Mouse (Mus musculus): ENCODE results near the gene Ano10. TPM values are rescaled to one million over a fixed set of nuclear protein-coding genes. Genes with fewer than 3 reads are reported as not detected.

The Ano10 gene
- polyA plus RNA-seq, 1 experiment from 2014 or later = 48.1 TPM

DNA sequence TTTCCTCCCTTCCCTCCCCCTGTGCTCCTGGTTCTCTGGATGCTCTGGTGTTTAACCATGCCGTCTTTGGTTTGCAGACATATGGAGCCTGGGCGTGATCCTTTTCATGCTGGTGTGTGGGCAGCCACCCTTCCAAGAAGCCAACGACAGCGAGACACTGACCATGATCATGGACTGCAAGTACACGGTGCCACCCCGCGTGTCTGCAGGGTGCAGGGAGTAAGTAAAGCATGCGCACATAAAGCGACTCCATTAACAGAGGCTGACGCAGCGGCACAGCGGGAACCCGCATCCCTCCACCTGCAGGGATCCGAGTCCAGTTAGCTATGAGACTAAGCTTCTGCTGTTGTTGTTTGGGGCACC lies 137.2 kb downstream of the Ano10 start:
- Histone ChIP-seq H3K27ac (ENCODE audit: low read depth, low read length) (no peak overlapping the region), H3K36me3 (ENCODE audit: control insufficient read depth, insufficient read depth, low read length) (no peaks in the 10 kb centered on the region), H3K4me3 (ENCODE audit: low read depth, low read length) (no peak overlapping the region), H3K27me3 (ENCODE audit: control insufficient read depth, insufficient read depth, low read length) (no peaks in the 10 kb centered on the region), H3K9me3 (ENCODE audit: control insufficient read depth, low read length) (no peaks in the 10 kb centered on the region), H3K4me2 (ENCODE audit: low read depth, low read length) (no peak overlapping the region), H3K4me1 (ENCODE audit: control insufficient read depth, insufficient read depth, low read length) (no peaks in the 10 kb centered on the region), H3K9ac (replicated peaks; ENCODE audit: low read depth, low read length) (no peak overlapping the region)
- WGBS = 93% methylated on average over 14 of the region's 14 CpGs
- no peak for ATAC-seq (ENCODE audit: low read depth)

DNA sequence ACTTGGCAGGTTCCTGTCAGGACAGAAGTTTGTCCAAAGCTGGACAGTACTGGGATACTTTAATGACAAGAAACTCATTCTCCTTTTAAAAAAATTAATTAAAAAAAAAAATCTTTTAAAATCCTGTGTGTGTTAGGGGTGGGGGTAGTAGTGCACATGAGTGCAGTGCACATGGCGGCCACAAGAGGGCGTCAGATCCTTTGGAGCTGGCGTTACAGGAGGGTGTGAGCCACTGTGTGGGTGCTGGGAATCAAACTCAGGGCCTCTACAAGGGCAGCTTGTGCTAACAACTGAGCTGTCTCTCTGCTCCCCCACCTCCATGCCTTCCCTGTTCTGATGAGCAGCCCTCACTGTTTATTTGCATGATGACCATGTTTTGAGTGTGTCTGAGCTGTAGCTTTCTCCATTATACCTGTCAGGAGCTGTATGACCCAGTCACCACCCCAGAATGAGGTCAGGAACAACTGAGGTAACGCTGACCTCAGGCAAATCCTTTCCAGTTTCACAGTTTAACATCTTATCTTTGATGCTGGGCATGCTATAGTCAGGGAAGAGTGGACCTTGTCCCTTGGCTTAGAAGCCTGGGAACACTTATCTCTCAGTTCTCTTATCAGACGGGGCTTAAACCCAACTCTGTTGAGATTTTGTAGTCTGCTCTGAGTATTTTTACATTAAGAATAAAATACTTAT lies 137.7 kb downstream of the Ano10 start:
- WGBS = 96% methylated on average over 5 of the region's 5 CpGs
- no peaks in the 10 kb centered on the region for H3K4me1 ChIP-seq (ENCODE audit: control insufficient read depth, insufficient read depth, low read length)

DNA sequence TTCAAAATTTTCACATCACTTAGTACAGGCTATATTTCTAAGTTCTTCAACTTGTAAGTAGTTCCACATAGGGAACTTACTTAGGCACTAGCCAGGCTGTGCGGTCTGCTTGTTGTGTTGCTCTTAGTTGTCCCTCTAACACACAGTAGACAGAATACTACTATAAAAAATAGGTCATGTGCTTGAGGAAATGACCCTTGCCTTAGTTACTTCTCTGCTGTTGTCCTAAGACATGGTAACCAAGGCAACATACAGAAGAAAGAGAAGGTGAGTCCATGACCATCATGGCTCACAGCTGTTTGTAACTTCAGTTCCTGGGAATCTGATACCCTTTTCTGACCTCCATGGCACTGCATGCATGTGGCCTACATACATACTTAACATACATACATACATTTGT lies 139.0 kb downstream of the Ano10 start:
- Histone ChIP-seq H3K36me3 (ENCODE audit: control insufficient read depth, insufficient read depth, low read length) (no peaks in the 10 kb centered on the region), H3K4me1 (ENCODE audit: control insufficient read depth, insufficient read depth, low read length) (no peaks in the 10 kb centered on the region), H3K4me3 (ENCODE audit: low read depth, low read length) (no peak overlapping the region), H3K27me3 (ENCODE audit: control insufficient read depth, insufficient read depth, low read length) (no peaks in the 10 kb centered on the region), H3K9me3 (ENCODE audit: control insufficient read depth, low read length) (no peaks in the 10 kb centered on the region), H3K9ac (replicated peaks; ENCODE audit: low read depth, low read length) (no peak overlapping the region), H3K27ac (ENCODE audit: low read depth, low read length) (no peak overlapping the region), H3K4me2 (ENCODE audit: low read depth, low read length) (no peak overlapping the region)
- 93% methylated on average over 1 of the region's 1 CpGs for WGBS
- ATAC-seq (ENCODE audit: low read depth) = no peak

More for the DNA sequence above, 137.7 kb downstream of the Ano10 start:
- no peak overlapping the region for H3K9ac ChIP-seq (replicated peaks; ENCODE audit: low read depth, low read length)
- no peak for ATAC-seq (ENCODE audit: low read depth)
- H3K27ac ChIP-seq (ENCODE audit: low read depth, low read length) = no peak overlapping the region
- H3K36me3 ChIP-seq (ENCODE audit: control insufficient read depth, insufficient read depth, low read length) = no peaks in the 10 kb centered on the region
- no peak overlapping the region for H3K4me3 ChIP-seq (ENCODE audit: low read depth, low read length)
- H3K4me2 ChIP-seq (ENCODE audit: low read depth, low read length) = no peak overlapping the region
- no peaks in the 10 kb centered on the region for H3K27me3 ChIP-seq (ENCODE audit: control insufficient read depth, insufficient read depth, low read length)
- H3K9me3 ChIP-seq (ENCODE audit: control insufficient read depth, low read length) = no peaks in the 10 kb centered on the region

DNA sequence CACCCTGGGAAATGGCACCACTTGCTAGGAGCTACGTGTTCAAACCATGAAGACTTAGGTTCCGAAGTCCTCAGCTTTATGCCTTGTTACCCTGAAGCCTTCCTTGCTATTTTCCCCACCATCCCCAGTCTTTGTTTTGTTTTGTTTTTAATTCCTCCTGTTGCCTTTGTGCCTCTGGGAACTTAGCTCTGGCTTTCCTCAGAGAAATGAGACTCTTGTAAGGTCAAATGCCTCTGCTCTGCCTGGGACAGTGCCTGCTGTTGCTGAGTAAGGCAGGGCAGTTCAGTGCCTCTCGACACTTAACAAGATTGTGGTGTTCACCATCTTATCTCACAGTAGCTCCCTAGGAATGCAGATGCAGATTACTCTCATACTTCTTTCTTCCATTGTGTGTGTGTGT lies 140.8 kb downstream of the Ano10 start:
- Histone ChIP-seq H3K4me3 (ENCODE audit: low read depth, low read length) (no peak overlapping the region), H3K9me3 (ENCODE audit: control insufficient read depth, low read length) (no peaks in the 10 kb centered on the region), H3K4me1 (ENCODE audit: control insufficient read depth, insufficient read depth, low read length) (no peaks in the 10 kb centered on the region), H3K27ac (ENCODE audit: low read depth, low read length) (no peak overlapping the region), H3K36me3 (ENCODE audit: control insufficient read depth, insufficient read depth, low read length) (no peaks in the 10 kb centered on the region), H3K9ac (replicated peaks; ENCODE audit: low read depth, low read length) (no peak overlapping the region), H3K27me3 (ENCODE audit: control insufficient read depth, insufficient read depth, low read length) (no peaks in the 10 kb centered on the region), H3K4me2 (ENCODE audit: low read depth, low read length) (no peak overlapping the region)
- WGBS = 91% methylated on average over 3 of the region's 3 CpGs
- no peak for ATAC-seq (ENCODE audit: low read depth)

DNA sequence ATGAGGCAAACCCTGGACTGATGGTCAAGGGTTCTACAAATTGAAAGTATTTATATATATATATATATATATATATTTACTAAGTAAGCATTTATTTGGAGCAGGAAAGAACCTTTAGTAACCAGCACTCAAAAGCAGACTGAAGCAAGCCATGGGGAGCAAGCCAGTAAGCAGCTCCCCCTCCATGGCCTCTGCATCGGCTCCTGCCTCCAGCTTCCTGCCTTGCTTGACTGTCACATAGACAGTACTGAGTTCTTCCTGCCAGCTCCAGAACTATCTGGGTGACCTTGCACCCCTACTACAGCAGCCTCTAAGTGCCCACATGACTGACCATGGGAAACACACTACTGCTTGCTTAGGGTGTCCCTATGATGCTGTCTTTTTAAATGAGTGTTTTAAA lies 141.7 kb downstream of the Ano10 start:
- WGBS = 89% methylated on average over 1 of the region's 1 CpGs
- H3K4me3 ChIP-seq (ENCODE audit: low read depth, low read length) = no peak overlapping the region
- no peak for ATAC-seq (ENCODE audit: low read depth)

DNA sequence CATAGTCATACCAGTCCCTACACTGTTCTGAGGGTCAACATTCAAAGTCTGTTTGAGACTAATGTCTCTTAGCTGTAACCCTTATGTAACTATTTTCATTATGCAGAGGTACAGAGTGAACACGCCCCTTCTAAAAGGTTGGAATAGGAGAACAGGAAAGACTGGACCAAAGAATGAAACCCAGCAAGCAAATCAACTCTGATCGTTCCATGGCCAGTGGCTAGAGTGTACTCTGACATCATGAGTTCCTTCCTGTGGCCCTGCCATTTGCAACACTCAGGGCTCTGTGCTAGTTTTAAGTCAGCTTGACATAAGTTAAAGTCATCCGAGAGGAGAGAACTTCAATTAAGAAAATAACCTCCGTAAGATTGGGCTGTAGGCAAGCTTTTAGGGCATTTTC lies 142.2 kb downstream of the Ano10 start:
- no peak overlapping the region for H3K4me3 ChIP-seq (ENCODE audit: low read depth, low read length)
- H3K9me3 ChIP-seq (ENCODE audit: control insufficient read depth, low read length) = no peaks in the 10 kb centered on the region
- H3K4me2 ChIP-seq (ENCODE audit: low read depth, low read length) = no peak overlapping the region
- H3K4me1 ChIP-seq (ENCODE audit: control insufficient read depth, insufficient read depth, low read length) = no peaks in the 10 kb centered on the region
- no peaks in the 10 kb centered on the region for H3K36me3 ChIP-seq (ENCODE audit: control insufficient read depth, insufficient read depth, low read length)
- WGBS = 91% methylated on average over 4 of the region's 4 CpGs
- H3K27me3 ChIP-seq (ENCODE audit: control insufficient read depth, insufficient read depth, low read length) = no peaks in the 10 kb centered on the region
- ATAC-seq (ENCODE audit: low read depth) = no peak
- no peak overlapping the region for H3K9ac ChIP-seq (replicated peaks; ENCODE audit: low read depth, low read length)
- H3K27ac ChIP-seq (ENCODE audit: low read depth, low read length) = no peak overlapping the region

More for the DNA sequence above, 141.7 kb downstream of the Ano10 start:
- Histone ChIP-seq H3K4me1 (ENCODE audit: control insufficient read depth, insufficient read depth, low read length) (no peaks in the 10 kb centered on the region), H3K27me3 (ENCODE audit: control insufficient read depth, insufficient read depth, low read length) (no peaks in the 10 kb centered on the region), H3K9me3 (ENCODE audit: control insufficient read depth, low read length) (no peaks in the 10 kb centered on the region), H3K36me3 (ENCODE audit: control insufficient read depth, insufficient read depth, low read length) (no peaks in the 10 kb centered on the region), H3K4me2 (ENCODE audit: low read depth, low read length) (no peak overlapping the region), H3K27ac (ENCODE audit: low read depth, low read length) (no peak overlapping the region), H3K9ac (replicated peaks; ENCODE audit: low read depth, low read length) (no peak overlapping the region)

DNA sequence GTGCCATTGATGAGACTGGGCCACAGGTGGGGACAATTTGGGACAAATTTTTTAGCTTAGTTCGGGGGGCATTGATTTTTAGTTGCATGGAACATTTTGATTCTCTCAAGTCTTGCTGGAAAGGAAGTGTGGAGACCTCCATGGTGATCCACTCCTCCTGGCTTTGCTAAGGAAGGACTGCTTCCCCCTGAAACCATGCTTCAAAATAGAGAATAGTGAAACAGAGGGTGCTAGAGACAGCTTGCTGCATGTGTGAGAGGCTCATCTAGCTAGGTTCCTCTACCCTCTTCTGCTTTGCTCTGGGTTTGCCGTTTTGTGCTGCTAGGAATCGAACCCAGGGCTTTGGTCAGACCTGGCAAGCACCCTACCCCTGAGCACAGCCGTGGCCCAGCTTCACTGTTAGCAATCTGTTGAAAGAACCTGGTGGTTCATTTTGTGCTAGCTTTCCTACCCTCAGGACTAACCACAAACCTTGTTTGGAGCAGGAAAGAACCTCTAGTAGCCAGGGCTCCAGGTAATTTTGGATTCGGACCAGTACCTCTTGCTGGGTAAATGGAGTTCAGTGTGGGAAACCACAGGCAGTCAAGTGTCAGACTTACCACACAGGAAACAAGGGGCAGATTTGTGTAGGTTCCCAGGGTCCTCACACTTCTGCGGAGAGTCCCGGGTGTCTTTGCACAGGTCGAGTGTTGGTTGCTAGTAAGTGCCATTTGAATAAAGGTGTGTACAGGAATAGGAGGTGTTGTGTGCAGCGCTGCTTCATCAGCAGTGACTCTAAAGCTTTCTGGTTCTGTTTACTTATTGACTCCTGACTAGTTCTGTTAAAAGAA lies 144.0 kb downstream of the Ano10 start:
- Histone ChIP-seq H3K9me3 (ENCODE audit: control insufficient read depth, low read length) (no peaks in the 10 kb centered on the region), H3K36me3 (ENCODE audit: control insufficient read depth, insufficient read depth, low read length) (no peaks in the 10 kb centered on the region), H3K9ac (replicated peaks; ENCODE audit: low read depth, low read length) (no peak overlapping the region), H3K4me2 (ENCODE audit: low read depth, low read length) (no peak overlapping the region), H3K4me3 (ENCODE audit: low read depth, low read length) (no peak overlapping the region), H3K27me3 (ENCODE audit: control insufficient read depth, insufficient read depth, low read length) (no peaks in the 10 kb centered on the region), H3K4me1 (ENCODE audit: control insufficient read depth, insufficient read depth, low read length) (no peaks in the 10 kb centered on the region), H3K27ac (ENCODE audit: low read depth, low read length) (no peak overlapping the region)
- WGBS = 93% methylated on average over 9 of the region's 9 CpGs
- ATAC-seq (ENCODE audit: low read depth) = no peak

DNA sequence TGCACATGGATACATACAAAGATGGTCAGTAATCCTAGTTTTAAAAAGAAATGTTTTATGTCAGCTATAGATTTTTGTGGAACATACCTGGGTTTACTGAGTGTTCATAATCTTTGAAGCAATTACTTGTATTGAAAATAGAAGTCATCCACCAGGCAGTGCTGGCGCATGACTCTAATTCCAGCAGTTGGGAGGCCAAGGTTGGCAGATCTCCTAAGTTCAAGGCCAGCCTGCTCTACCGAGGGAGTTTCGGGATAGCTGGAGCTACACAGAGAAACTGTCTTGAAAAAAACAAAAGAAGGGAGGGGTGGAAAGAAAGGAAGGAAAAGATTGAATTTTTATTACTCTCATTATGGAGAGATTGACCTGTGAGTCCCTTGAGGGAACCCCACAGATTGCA lies 145.9 kb downstream of the Ano10 start:
- H3K9me3 ChIP-seq (ENCODE audit: control insufficient read depth, low read length) = no peaks in the 10 kb centered on the region
- no peak overlapping the region for H3K9ac ChIP-seq (replicated peaks; ENCODE audit: low read depth, low read length)
- no peaks in the 10 kb centered on the region for H3K36me3 ChIP-seq (ENCODE audit: control insufficient read depth, insufficient read depth, low read length)
- 83% methylated on average over 3 of the region's 3 CpGs for WGBS
- no peaks in the 10 kb centered on the region for H3K27me3 ChIP-seq (ENCODE audit: control insufficient read depth, insufficient read depth, low read length)
- ATAC-seq (ENCODE audit: low read depth) = no peak
- no peak overlapping the region for H3K4me2 ChIP-seq (ENCODE audit: low read depth, low read length)
- H3K4me1 ChIP-seq (ENCODE audit: control insufficient read depth, insufficient read depth, low read length) = no peaks in the 10 kb centered on the region
- H3K27ac ChIP-seq (ENCODE audit: low read depth, low read length) = no peak overlapping the region
- no peak overlapping the region for H3K4me3 ChIP-seq (ENCODE audit: low read depth, low read length)

DNA sequence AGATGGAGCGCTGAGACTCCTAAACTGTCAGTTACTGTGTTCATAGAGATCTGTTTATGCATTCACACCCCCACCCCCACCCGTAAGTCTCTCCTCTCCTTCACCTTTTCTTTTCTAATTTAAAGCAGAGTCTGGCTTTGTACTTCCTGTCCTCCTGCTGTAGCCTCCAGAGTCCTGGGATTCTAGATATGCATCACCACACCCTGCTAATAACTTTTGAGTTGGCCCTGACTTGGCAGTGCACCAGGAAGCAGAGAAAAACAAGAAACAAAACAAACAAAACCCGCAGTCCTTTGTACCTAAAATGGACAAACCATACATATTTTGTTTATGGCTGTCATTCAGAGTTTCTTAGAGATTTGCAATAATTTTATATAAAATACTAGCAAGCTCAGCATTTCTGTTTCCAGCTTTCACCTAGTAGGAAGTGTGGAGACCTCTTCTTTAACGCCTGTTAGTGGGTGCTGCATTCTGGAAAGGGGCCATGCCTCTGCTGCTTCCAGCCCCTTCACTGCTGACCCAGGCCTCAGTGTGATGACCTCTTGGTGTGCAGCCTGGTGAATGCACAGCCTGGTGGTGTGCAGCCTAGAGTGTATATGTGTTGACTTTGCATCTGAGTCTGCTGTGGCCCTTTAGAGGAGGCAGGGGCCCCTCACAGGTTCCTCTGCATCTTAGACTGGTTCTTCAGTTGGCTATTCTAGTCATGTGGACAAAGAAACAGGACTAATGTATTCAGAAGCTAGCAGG lies 147.9 kb downstream of the Ano10 start:
- WGBS = 82% methylated on average over 4 of the region's 4 CpGs
- Histone ChIP-seq H3K9me3 (ENCODE audit: control insufficient read depth, low read length) (no peaks in the 10 kb centered on the region), H3K27ac (ENCODE audit: low read depth, low read length) (no peak overlapping the region), H3K4me3 (ENCODE audit: low read depth, low read length) (no peak overlapping the region), H3K4me1 (ENCODE audit: control insufficient read depth, insufficient read depth, low read length) (no peaks in the 10 kb centered on the region), H3K36me3 (ENCODE audit: control insufficient read depth, insufficient read depth, low read length) (no peaks in the 10 kb centered on the region), H3K27me3 (ENCODE audit: control insufficient read depth, insufficient read depth, low read length) (no peaks in the 10 kb centered on the region), H3K4me2 (ENCODE audit: low read depth, low read length) (no peak overlapping the region), H3K9ac (replicated peaks; ENCODE audit: low read depth, low read length) (no peak overlapping the region)
- ATAC-seq (ENCODE audit: low read depth) = no peak

All from neural tube, embryonic 14.5 days (tissue).